Mouse (Mus musculus) C2C12 (cell line): ENCODE data around the gene Cep41. TPM values are rescaled to one million over a fixed set of nuclear protein-coding genes. Genes with fewer than 3 reads are reported as not detected.

Experiments used
- H3K27me3 ChIP-seq: one replicate; pipeline ENCODE4 v1.6.1; 2011; ENCODE audit not compliant: control insufficient read depth, insufficient read depth, insufficient read length
- H3K36me3 ChIP-seq: one replicate; pipeline ENCODE4 v1.6.1; 2011; ENCODE audit not compliant: control insufficient read depth, insufficient read depth
- H3K4me3 ChIP-seq: one replicate; pipeline ENCODE4 v1.5.1; 2011; ENCODE audit warnings: mild to moderate bottlenecking, control low read depth; ENCODE audit not compliant: poor library complexity, insufficient read depth, severe bottlenecking
- H3K79me2 ChIP-seq: one replicate; pipeline ENCODE4 v1.6.1; 2011; ENCODE audit not compliant: control insufficient read depth, insufficient read depth
- H3K79me3 ChIP-seq: one replicate; pipeline ENCODE4 v1.6.1; 2011; ENCODE audit warnings: low read depth, control low read depth
- H3ac ChIP-seq: one replicate; pipeline ENCODE3; 2011; ENCODE audit warnings: low read depth; ENCODE audit not compliant: control insufficient read depth, insufficient read length
- CEBPB ChIP-seq: IDR thresholded peaks from one replicate; pipeline ENCODE4 v1.6.1; 2011; ENCODE audit warnings: low read depth, mild to moderate bottlenecking, control low read depth, moderate library complexity
- CTCF ChIP-seq: IDR thresholded peaks from one replicate; pipeline ENCODE4 v1.5.1; 2011; ENCODE audit not compliant: control insufficient read depth, insufficient read depth, insufficient read length
- FOSL1 ChIP-seq: IDR thresholded peaks from one replicate; pipeline ENCODE4 v1.8.0; 2011; ENCODE audit warnings: mild to moderate bottlenecking, low read length; ENCODE audit not compliant: poor library complexity, insufficient read depth, severe bottlenecking
- MAX ChIP-seq: IDR thresholded peaks from one replicate; pipeline ENCODE4 v1.6.1; 2011; ENCODE audit warnings: mild to moderate bottlenecking, control low read depth
- MYOD1 ChIP-seq: IDR thresholded peaks from one replicate; pipeline ENCODE4 v1.6.1; 2011; ENCODE audit warnings: low read depth; ENCODE audit not compliant: control insufficient read depth, insufficient read length
- MYOG ChIP-seq: IDR thresholded peaks from one replicate; pipeline ENCODE4 v1.6.1; 2011; ENCODE audit not compliant: control insufficient read depth, insufficient read length; ENCODE audit errors: extremely low read depth
- USF1 ChIP-seq: IDR thresholded peaks from one replicate; pipeline ENCODE4 v1.6.1; 2011; ENCODE audit warnings: low read depth, mild to moderate bottlenecking, control low read depth, moderate library complexity
- polyA plus RNA-seq: library from polyadenylated mRNA; unstranded; fragments of >200 nt; fragmentation: generic; extraction: Trizol; gene quantifications from one replicate; pipeline ENCODE4 v1.2.1, GENCODE M21; 2012; ENCODE audit warnings: missing spikeins

Gene Cep41
- polyA plus RNA-seq, 1 experiment = 5.4 TPM

DNA sequence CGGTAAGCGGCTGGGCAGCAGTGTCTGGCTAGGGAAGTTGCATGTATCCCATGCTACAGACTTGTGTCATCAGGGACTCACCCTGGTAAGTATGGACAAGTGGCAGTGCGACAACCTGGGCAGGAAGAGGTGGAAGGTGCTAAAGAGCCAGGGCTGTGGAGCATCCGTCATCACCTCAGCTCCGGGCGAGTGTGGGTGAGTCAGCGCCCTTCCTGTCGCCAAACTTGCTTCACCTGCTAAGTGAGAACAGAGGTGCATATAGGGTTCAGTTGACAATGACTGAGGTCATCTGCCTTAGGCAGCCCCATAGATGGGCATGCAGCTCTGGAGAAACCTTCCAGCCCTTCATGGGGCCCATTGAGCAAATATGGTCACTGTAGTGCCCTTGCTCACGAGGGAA lies 68.8 kb downstream of the Cep41 start:
- no peaks in the 10 kb centered on the region for H3K36me3 ChIP-seq
- no peaks in the 10 kb centered on the region for H3K27me3 ChIP-seq
- H3ac ChIP-seq = no peak overlapping the region
- H3K79me3 ChIP-seq = no peaks in the 10 kb centered on the region
- H3K4me3 ChIP-seq = no peak overlapping the region
- no peaks in the 10 kb centered on the region for H3K79me2 ChIP-seq
- TF ChIP-seq USF1 = no peak
- no peak for TF ChIP-seq CEBPB
- no peak for TF ChIP-seq MYOG
- no peak for TF ChIP-seq CTCF
- TF ChIP-seq FOSL1 = no peak
- TF ChIP-seq MYOD1 = no peak
- no peak for TF ChIP-seq MAX

DNA sequence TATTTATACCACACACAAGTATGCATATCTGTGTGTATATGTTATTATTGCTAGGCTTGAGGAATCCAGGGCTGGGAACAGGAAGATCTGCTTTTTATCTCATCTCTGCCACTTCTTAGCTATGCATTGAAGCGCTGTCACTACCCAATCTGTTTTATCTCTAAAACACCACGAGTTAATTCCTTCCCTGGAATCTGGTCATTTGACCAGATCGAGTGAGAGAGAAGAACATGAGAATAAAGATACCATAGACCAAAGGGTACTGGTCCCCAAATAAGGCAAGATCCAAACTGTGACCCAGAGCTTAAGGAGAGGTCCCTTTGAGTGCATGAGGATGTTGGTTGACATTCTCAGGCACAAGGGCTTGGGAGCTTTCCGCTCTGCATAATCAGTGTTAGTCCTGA lies 71.6 kb downstream of the Cep41 start:
- Histone ChIP-seq H3K79me3 (no peaks in the 10 kb centered on the region), H3ac (no peak overlapping the region), H3K36me3 (no peaks in the 10 kb centered on the region), H3K27me3 (no peaks in the 10 kb centered on the region), H3K79me2 (no peaks in the 10 kb centered on the region), H3K4me3 (no peak overlapping the region)
- TF ChIP-seq MYOG = no peak
- no peak for TF ChIP-seq CEBPB
- no peak for TF ChIP-seq USF1
- no peak for TF ChIP-seq CTCF
- TF ChIP-seq FOSL1 = no peak
- TF ChIP-seq MAX = no peak
- no peak for TF ChIP-seq MYOD1

DNA sequence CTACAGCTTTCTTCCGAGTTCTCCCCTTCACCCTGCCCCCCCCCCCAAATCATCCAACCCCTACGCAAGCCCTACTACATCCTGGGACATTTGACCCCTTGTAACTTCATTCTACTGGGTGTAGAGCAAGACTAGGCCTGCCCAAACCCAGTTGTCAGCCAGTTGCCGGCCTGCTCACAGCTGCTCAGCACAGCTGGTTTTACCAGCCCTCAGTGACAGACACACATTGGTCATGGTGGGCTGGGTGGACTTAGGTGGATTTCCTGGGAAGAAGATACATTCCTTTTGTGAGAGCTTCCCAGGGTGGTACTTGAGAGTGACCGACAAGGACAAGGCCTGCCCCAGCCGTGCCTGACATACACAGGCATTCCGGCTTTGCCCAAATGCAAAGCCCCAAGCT lies 72.6 kb downstream of the Cep41 start:
- H3K27me3 ChIP-seq = no peaks in the 10 kb centered on the region
- no peaks in the 10 kb centered on the region for H3K79me3 ChIP-seq
- no peaks in the 10 kb centered on the region for H3K79me2 ChIP-seq
- TF ChIP-seq USF1 (no peak), CEBPB (no peak), FOSL1 (no peak), CTCF (no peak), MAX (no peak), MYOD1 (no peak), MYOG (no peak)
- H3K36me3 ChIP-seq = no peaks in the 10 kb centered on the region
- no peak overlapping the region for H3ac ChIP-seq
- no peak overlapping the region for H3K4me3 ChIP-seq

DNA sequence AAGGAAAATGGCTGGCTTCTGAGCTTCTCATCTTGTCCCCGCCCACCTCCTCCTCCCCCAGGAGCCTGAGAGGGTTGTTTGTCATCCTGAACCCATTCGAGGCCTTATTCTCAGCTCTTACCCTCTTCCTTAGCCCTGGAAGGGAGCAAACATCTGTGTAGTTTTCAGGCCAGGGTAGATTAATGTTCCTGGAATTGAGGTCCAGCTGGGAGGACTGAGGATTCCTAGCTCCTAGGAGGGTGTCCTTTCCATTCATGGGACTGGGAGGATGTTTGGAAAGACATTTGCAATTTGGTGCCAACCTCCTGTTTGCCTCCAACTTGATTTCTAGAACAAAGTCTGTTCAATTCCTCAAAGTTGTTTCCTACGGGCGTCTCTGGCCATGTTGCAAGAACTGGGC lies 73.0 kb downstream of the Cep41 start:
- no peaks in the 10 kb centered on the region for H3K79me2 ChIP-seq
- H3K79me3 ChIP-seq = no peaks in the 10 kb centered on the region
- H3K4me3 ChIP-seq = no peak overlapping the region
- no peaks in the 10 kb centered on the region for H3K36me3 ChIP-seq
- no peak overlapping the region for H3ac ChIP-seq
- TF ChIP-seq CTCF = no peak
- TF ChIP-seq FOSL1 = no peak
- no peak for TF ChIP-seq MYOD1
- TF ChIP-seq USF1 = no peak
- TF ChIP-seq MYOG = no peak
- no peak for TF ChIP-seq CEBPB
- no peak for TF ChIP-seq MAX
- H3K27me3 ChIP-seq = no peaks in the 10 kb centered on the region

DNA sequence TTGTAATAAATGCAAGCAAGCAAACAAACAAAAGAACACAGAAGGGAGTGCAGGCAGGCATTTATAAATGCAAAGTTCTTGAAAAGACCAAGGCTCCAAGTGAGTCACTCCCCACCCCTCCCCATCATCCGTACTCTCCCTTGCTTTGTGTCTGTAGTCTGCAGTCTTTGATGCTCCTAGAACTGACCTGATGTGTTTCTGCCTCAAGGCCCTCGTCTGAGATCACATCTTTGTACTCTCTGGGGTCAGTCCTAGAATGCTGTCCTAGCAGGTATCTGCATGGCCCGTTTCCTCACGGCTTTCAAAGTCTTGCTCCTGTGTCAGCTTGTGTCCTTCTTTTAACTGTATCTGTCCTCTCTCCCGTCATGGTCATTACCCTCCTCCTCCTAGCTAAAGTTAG lies 73.9 kb downstream of the Cep41 start:
- no peaks in the 10 kb centered on the region for H3K79me2 ChIP-seq
- H3K27me3 ChIP-seq = no peaks in the 10 kb centered on the region
- no peaks in the 10 kb centered on the region for H3K79me3 ChIP-seq
- H3K36me3 ChIP-seq = no peaks in the 10 kb centered on the region
- TF ChIP-seq MYOD1 (no peak), FOSL1 (no peak), USF1 (no peak), MAX (no peak), CEBPB (no peak), MYOG (no peak), CTCF (no peak)
- H3ac ChIP-seq = no peak overlapping the region
- no peak overlapping the region for H3K4me3 ChIP-seq

DNA sequence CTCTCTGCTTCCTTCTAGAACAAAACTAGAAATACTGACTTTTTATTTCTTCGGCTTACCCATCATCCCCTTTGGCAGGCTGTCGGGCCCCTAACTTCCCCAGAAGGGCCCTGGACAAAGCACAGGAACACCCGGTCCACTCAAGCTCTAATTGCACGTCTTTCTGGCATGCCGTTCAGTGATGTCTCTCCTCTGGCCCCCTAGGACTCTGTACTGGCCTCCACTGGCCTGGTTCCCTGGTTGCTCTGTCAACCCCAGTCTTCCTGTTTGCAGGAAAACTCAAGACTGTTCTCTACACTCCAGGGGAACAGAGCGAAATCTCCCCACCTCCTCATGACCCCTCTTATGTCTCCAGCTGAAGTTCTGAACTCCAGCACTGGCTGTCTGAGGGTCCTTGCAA lies 74.8 kb downstream of the Cep41 start:
- H3K4me3 ChIP-seq = no peak overlapping the region

More for the DNA sequence above, 74.8 kb downstream of the Cep41 start:
- no peaks in the 10 kb centered on the region for H3K27me3 ChIP-seq
- TF ChIP-seq MYOG (no peak), CTCF (no peak), CEBPB (no peak), MAX (no peak), FOSL1 (no peak), USF1 (no peak)
- H3ac ChIP-seq = no peak overlapping the region
- no peaks in the 10 kb centered on the region for H3K79me3 ChIP-seq
- H3K79me2 ChIP-seq = no peaks in the 10 kb centered on the region
- no peaks in the 10 kb centered on the region for H3K36me3 ChIP-seq
